Mouse (Mus musculus): Measurements from ENCODE around the gene Adarb1. TPM values are rescaled to one million over a fixed set of nuclear protein-coding genes. Genes with fewer than 3 reads are reported as not detected.

Adarb1 gene
- polyA plus RNA-seq, 3 experiments from 2014 or later = 0.55 to 0.74 (median 0.63) TPM

- ATAC-seq = no peak
These were observed 16.5 kb upstream of the Adarb1 start for GRCm38 (mm10) chr10:77434457-77435151.

- ATAC-seq = no peak
These were observed 16.0 kb upstream of the Adarb1 start for GRCm38 (mm10) chr10:77434076-77434456.

GRCm38 (mm10) chr10:77430771-77431170 lies 12.7 kb upstream of the Adarb1 start:
- ATAC-seq = no peak

GRCm38 (mm10) chr10:77429921-77430320 lies 11.9 kb upstream of the Adarb1 start:
- ATAC-seq = no peak

GRCm38 (mm10) chr10:77427610-77428009 lies 9.5 kb upstream of the Adarb1 start:
- no peak for ATAC-seq

GRCm38 (mm10) chr10:77420190-77420589 lies 2.1 kb upstream of the Adarb1 start:
- ATAC-seq = no peak

- peak; percentile 29 for ATAC-seq
These were observed 599 bp downstream of the Adarb1 start for GRCm38 (mm10) chr10:77417240-77418102.

GRCm38 (mm10) chr10:77416666-77417239 lies 1.3 kb downstream of the Adarb1 start:
- no peak for ATAC-seq

- no peak for ATAC-seq
These were observed 2.2 kb downstream of the Adarb1 start for GRCm38 (mm10) chr10:77415867-77416266.

- ATAC-seq = no peak
These were observed 4.3 kb downstream of the Adarb1 start for GRCm38 (mm10) chr10:77413791-77414190.

GRCm38 (mm10) chr10:77409154-77409553 lies 8.9 kb downstream of the Adarb1 start:
- no peak for ATAC-seq

GRCm38 (mm10) chr10:77408241-77408640 lies 9.8 kb downstream of the Adarb1 start:
- ATAC-seq = no peak

GRCm38 (mm10) chr10:77406486-77406885 lies 11.6 kb downstream of the Adarb1 start:
- ATAC-seq = no peak

- ATAC-seq = no peak
These were observed 15.6 kb downstream of the Adarb1 start for GRCm38 (mm10) chr10:77402463-77402862.

- no peak for ATAC-seq
These were observed 17.0 kb downstream of the Adarb1 start for GRCm38 (mm10) chr10:77401039-77401438.

- ATAC-seq = no peak
These were observed 18.1 kb downstream of the Adarb1 start for GRCm38 (mm10) chr10:77399938-77400337.

GRCm38 (mm10) chr10:77398082-77398481 lies 20.0 kb downstream of the Adarb1 start:
- no peak for ATAC-seq

GRCm38 (mm10) chr10:77397056-77397642 lies 20.9 kb downstream of the Adarb1 start:
- ATAC-seq = no peak

GRCm38 (mm10) chr10:77396015-77396414 lies 22.1 kb downstream of the Adarb1 start:
- ATAC-seq = no peak

GRCm38 (mm10) chr10:77391072-77391471 lies 27.0 kb downstream of the Adarb1 start:
- ATAC-seq = no peak

GRCm38 (mm10) chr10:77387558-77387957 lies 30.5 kb downstream of the Adarb1 start:
- ATAC-seq = no peak

GRCm38 (mm10) chr10:77385731-77386130 lies 32.3 kb downstream of the Adarb1 start:
- no peak for ATAC-seq

GRCm38 (mm10) chr10:77383045-77383444 lies 35.0 kb downstream of the Adarb1 start:
- ATAC-seq = no peak

All from inflammation-experienced regulatory T-cells, adult 6 months (primary cell).